Mouse (Mus musculus): ENCODE measurements around the gene Elovl6.

The Elovl6 gene

GRCm38 (mm10) chr3:129543376-129543775 lies 11.2 kb downstream of the Elovl6 start:
- DNase-seq (ENCODE audit: low spot score): no peak

GRCm38 (mm10) chr3:129544217-129544616 lies 12.1 kb downstream of the Elovl6 start:
- no peak for DNase-seq (ENCODE audit: low spot score)

GRCm38 (mm10) chr3:129545228-129545627 lies 13.1 kb downstream of the Elovl6 start:
- no peak for DNase-seq (ENCODE audit: low spot score)

GRCm38 (mm10) chr3:129545801-129546200 lies 13.6 kb downstream of the Elovl6 start:
- no peak for DNase-seq (ENCODE audit: low spot score)

GRCm38 (mm10) chr3:129547837-129548435 lies 15.8 kb downstream of the Elovl6 start:
- DNase-seq (ENCODE audit: low spot score): no peak

GRCm38 (mm10) chr3:129548760-129549159 lies 16.6 kb downstream of the Elovl6 start:
- no peak for DNase-seq (ENCODE audit: low spot score)

GRCm38 (mm10) chr3:129549546-129549945 lies 17.4 kb downstream of the Elovl6 start:
- DNase-seq (ENCODE audit: low spot score): peak; percentile 49

- no peak for DNase-seq (ENCODE audit: low spot score)
These were observed 19.6 kb downstream of the Elovl6 start for GRCm38 (mm10) chr3:129551581-129552290.

GRCm38 (mm10) chr3:129552370-129552769 lies 20.2 kb downstream of the Elovl6 start:
- DNase-seq (ENCODE audit: low spot score): no peak

- no peak for DNase-seq (ENCODE audit: low spot score)
These were observed 21.0 kb downstream of the Elovl6 start for GRCm38 (mm10) chr3:129553173-129553572.

- no peak for DNase-seq (ENCODE audit: low spot score)
These were observed 21.5 kb downstream of the Elovl6 start for GRCm38 (mm10) chr3:129553661-129554060.

GRCm38 (mm10) chr3:129554436-129554835 lies 22.3 kb downstream of the Elovl6 start:
- no peak for DNase-seq (ENCODE audit: low spot score)

- no peak for DNase-seq (ENCODE audit: low spot score)
These were observed 24.9 kb downstream of the Elovl6 start for GRCm38 (mm10) chr3:129557048-129557447.

GRCm38 (mm10) chr3:129557566-129557965 lies 25.4 kb downstream of the Elovl6 start:
- no peak for DNase-seq (ENCODE audit: low spot score)

GRCm38 (mm10) chr3:129558016-129558955 lies 26.1 kb downstream of the Elovl6 start:
- no peak for DNase-seq (ENCODE audit: low spot score)

- DNase-seq (ENCODE audit: low spot score): no peak
These were observed 27.9 kb downstream of the Elovl6 start for GRCm38 (mm10) chr3:129560068-129560467.

- no peak for DNase-seq (ENCODE audit: low spot score)
These were observed 28.9 kb downstream of the Elovl6 start for GRCm38 (mm10) chr3:129561011-129561410.

GRCm38 (mm10) chr3:129561853-129562252 lies 29.7 kb downstream of the Elovl6 start:
- no peak for DNase-seq (ENCODE audit: low spot score)

- DNase-seq (ENCODE audit: low spot score): no peak
These were observed 30.3 kb downstream of the Elovl6 start for GRCm38 (mm10) chr3:129562411-129562810.

- no peak for DNase-seq (ENCODE audit: low spot score)
These were observed 31.7 kb downstream of the Elovl6 start for GRCm38 (mm10) chr3:129563807-129564206.

- DNase-seq (ENCODE audit: low spot score): no peak
These were observed 32.7 kb downstream of the Elovl6 start for GRCm38 (mm10) chr3:129564852-129565251.

- no peak for DNase-seq (ENCODE audit: low spot score)
These were observed 33.3 kb downstream of the Elovl6 start for GRCm38 (mm10) chr3:129565458-129565857.

- no peak for DNase-seq (ENCODE audit: low spot score)
These were observed 33.9 kb downstream of the Elovl6 start for GRCm38 (mm10) chr3:129566013-129566412.
